Mouse (Mus musculus) heart, adult 11 months (tissue): ENCODE measurements at regions not wholly inside any gene's neighbourhood (a gene's known extent, or its start where the extent isn't known, plus 50 kb on each side); places are given as distances from the start of the nearest gene placed in this dataset.

Experiments used
- DNase-seq: peaks from one replicate; pipeline ENCODE4 v3.0.0; 2022

DNA sequence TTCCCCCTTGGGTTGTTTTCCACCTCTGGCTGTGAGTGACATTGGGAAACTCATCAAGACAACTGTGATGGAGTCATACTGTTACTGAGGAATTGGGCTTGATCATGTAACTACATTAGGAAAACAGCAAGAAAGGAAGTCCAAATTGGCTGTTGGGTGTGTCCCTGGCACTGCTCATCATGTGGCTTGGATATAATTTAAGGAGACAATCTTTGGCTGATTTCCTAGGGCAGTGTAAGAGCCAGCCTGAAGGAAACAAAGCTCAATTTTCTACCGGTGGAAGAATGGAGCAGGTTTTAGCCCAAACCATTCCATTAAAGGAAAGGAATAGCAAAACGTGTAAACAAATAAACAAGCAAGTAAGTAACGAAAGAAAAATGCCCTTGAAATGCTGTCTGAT is 310.4 kb downstream of the Gm10295 start:
- peak; percentile 86 for DNase-seq

DNA sequence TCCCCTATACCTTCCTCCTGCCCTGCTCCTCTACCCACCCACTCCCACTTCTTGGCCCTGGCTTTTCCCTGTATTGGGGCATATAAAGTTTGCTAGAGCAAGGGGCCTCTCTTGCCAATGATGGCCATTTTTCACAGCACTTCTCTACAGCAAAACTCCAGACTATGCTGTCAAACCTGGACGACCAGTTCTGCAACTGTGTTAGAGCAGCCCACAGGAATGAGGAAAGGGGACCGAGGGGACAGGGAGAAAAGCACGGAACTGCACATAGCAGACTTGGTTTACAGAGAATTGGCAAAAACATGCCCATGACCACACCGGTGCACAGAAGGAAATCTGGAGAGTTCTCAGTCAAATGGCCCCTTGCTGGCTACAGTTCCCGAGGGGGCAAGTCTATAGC is 312.7 kb downstream of the Gm10295 start:
- DNase-seq: peak; percentile 49

DNA sequence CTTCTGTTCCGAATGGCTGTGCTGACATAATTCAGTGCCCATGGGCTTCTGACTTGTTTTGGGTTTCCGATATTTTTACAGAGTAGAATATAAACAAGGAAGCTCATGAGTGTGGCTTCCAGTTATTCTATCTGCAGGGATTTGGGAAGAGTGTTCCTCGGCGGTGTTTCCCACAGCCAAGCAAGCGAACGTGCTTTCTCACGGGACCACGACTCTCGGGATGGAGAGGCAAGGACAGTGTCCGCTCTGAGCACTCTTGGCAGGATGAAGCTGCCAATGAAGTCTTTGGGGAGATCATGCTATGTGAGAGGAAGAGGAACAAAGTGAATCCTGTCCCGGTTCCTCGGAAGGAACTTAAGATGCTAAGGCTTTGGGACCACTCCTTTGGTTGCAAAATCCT is 318.2 kb downstream of the Gm10295 start:
- DNase-seq: peak; percentile 98

DNA sequence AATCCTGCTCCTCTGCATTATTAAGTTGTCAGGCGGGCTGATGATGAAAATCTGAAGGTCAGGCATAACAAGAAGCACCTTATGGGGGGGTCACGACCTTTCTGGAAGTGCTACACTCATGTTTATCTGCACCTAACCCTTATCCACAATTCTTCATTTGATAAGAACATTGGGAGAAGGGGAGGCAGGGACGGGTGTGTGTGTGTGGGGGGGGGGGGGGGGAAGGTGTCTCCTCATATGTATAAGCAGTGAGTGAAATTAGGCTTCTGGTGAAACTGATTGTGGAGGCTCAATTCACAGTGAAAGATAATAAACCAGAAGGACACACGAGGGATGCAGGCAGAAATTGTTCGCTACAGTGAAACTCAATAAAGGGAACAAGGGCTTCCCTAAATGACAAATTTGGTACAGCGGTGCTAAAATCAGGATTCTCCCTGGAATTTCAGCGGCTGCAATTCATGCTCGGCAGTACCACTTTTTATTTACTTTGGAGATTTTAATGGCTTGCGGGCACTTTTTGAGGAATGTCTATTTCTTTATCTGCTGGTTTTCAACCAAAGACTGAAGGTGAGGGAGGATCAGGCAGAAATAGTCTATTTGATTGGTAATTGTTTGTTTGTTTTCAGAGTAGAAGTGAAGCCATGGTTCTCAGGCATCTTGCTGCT is 327.2 kb downstream of the Gm10295 start:
- no peak for DNase-seq

DNA sequence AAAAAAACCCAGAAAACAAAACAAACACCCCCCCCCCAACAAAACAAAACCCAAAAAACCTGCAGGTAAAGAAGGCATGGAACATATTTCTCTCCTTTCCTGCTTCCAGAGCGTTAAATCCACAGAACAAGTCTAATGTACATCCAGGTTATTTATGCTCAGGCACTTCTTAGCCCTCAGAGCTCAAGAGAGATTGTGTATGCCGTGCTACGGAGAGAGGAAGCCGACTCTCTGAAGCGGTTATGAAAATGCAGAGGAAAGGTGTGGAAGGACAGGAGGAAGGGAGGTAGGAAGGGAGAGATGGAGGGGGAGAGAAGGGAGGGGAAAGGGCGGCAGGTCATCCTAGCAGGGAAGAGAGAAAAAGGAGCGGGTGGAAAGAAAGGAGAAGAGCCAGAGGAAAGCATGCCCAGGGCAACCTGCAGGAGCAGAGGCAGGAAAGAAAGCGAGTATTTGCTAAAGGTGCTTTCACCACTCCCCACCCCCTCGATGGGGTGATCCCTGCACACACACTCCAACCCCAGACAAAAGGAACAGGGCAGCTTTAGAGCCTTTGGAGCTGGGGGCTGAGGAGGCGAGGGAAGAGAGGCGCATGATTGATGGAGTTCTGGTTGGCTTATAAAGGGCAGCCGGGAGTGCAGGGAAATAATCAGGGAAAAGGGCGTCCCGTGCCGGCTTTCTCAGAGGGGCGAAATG is 327.9 kb downstream of the Gm10295 start:
- DNase-seq: no peak
